7 mouse cellular contexts compared by ENCODE assay signal in genomic region chr13:44733036-44733372, GRCm38 (mm10). TPM values are rescaled to one million over a fixed set of nuclear protein-coding genes. Genes with fewer than 3 reads are reported as not detected.
DNase-seq lines count a peak whose midpoint lies in the region; ATAC-seq and TF ChIP-seq lines count a peak whose summit lies in the region.

No protein-coding gene starts in this region.

- WGBS in embryonic facial prominence, embryonic 11.5 days, result 0% methylated on average over 13 of the region's 13 CpGs
- under 1% methylated on average over 13 of the region's 13 CpGs for WGBS in hindbrain, postnatal 0 days
- under 1% methylated on average over 13 of the region's 13 CpGs for WGBS in neural tube, embryonic 12.5 days

- no peaks in the 10 kb centered on the region; the same call in 1 of the 2 replicates for H3K4me1 ChIP-seq in embryonic facial prominence, embryonic 11.5 days (ENCODE audit: control insufficient read depth, insufficient read depth, low read length)
- peaks cover 11% of the 10 kb centered on the region; the same call in 1 of the 2 replicates for H3K4me1 ChIP-seq in hindbrain, postnatal 0 days (ENCODE audit: insufficient read depth, low read length)
- peaks cover 27% of the 10 kb centered on the region for H3K4me1 ChIP-seq in neural tube, embryonic 12.5 days

- H3K36me3 ChIP-seq in embryonic facial prominence, embryonic 11.5 days (replicated peaks; ENCODE audit: control insufficient read depth, insufficient read depth, low read depth, low read length), result no peaks in the 10 kb centered on the region
- no peaks in the 10 kb centered on the region for H3K36me3 ChIP-seq in hindbrain, postnatal 0 days (ENCODE audit: insufficient read depth, low read length)
- no peaks in the 10 kb centered on the region for H3K36me3 ChIP-seq in neural tube, embryonic 12.5 days

- DNase-seq in left cerebral cortex, adult 2 months (ENCODE audit: extremely low spot score in 1 of 2, low spot score in 2 of 2), result no peak
- DNase-seq in left cerebral cortex, adult 18-20 months (ENCODE audit: low spot score in 2 of 2), result no peak
- DNase-seq in embryonic facial prominence, embryonic 11.5 days (ENCODE audit: low spot score), result peak; percentile 67
- DNase-seq in hindbrain, postnatal 0 days (ENCODE audit: low spot score), result peak; percentile 27
- DNase-seq in urinary bladder, postnatal 4 days (ENCODE audit: low spot score in 2 of 2), result no peak
- no peak for DNase-seq in ovary, adult 18-20 months (ENCODE audit: low spot score)

- no peak for ATAC-seq in embryonic facial prominence, embryonic 11.5 days (replicated peaks; ENCODE audit: insufficient number of reproducible peaks, low FRiP score, low TSS enrichment, low read depth)
- no peak for ATAC-seq in hindbrain, postnatal 0 days
- no peak for ATAC-seq in neural tube, embryonic 12.5 days (ENCODE audit: low FRiP score, low read depth)

- peak overlapping the region; percentile 78 for H3K4me2 ChIP-seq in embryonic facial prominence, embryonic 11.5 days (ENCODE audit: low read depth, low read length)
- peak overlapping the region; percentile 76 for H3K4me2 ChIP-seq in hindbrain, postnatal 0 days (ENCODE audit: low read depth, low read length)
- H3K4me2 ChIP-seq in neural tube, embryonic 12.5 days (replicated peaks), result peak overlapping the region; percentile 98

- H3K4me3 ChIP-seq in left cerebral cortex, adult 2 months, result peak overlapping the region; percentile 87
- H3K4me3 ChIP-seq in embryonic facial prominence, embryonic 11.5 days (ENCODE audit: low read depth, low read length), result peak overlapping the region; percentile 73
- H3K4me3 ChIP-seq in hindbrain, postnatal 0 days (ENCODE audit: low read length), result peak overlapping the region; percentile 49
- peak overlapping the region; percentile 69 for H3K4me3 ChIP-seq in neural tube, embryonic 12.5 days

- H3K9ac ChIP-seq in embryonic facial prominence, embryonic 11.5 days (replicated peaks; ENCODE audit: low read length), result peak overlapping the region; percentile 74
- H3K9ac ChIP-seq in hindbrain, postnatal 0 days (replicated peaks; ENCODE audit: low read length), result peak overlapping the region; percentile 79
- H3K9ac ChIP-seq in neural tube, embryonic 12.5 days, result peak overlapping the region; percentile 76

- TF ChIP-seq CTCF in left cerebral cortex, adult 2 months (IDR thresholded peaks at IDR 0.05), result no peak
- TF ChIP-seq CTCF in hindbrain, postnatal 0 days (IDR thresholded peaks at IDR 0.05; ENCODE audit: low read depth), result no peak

- H3K27ac ChIP-seq in left cerebral cortex, adult 2 months, result peak overlapping the region; percentile 85
- H3K27ac ChIP-seq in embryonic facial prominence, embryonic 11.5 days (replicated peaks; ENCODE audit: low read depth, low read length), result peak overlapping the region; percentile 52
- H3K27ac ChIP-seq in hindbrain, postnatal 0 days, result peak overlapping the region; percentile 74; the same call in 1 of the 2 replicates
- no peak overlapping the region for H3K27ac ChIP-seq in neural tube, embryonic 12.5 days

- intact Hi-C loops in left cerebral cortex, adult 2 months (cut with DNase I), result loop anchor here (2.0 to 10.0 kb wide), 6 partner anchors 54 to 871 kb away; no protein-coding TSS in a partner anchor

- H3K27me3 ChIP-seq in embryonic facial prominence, embryonic 11.5 days (ENCODE audit: control insufficient read depth, insufficient read depth, low read length), result no peaks in the 10 kb centered on the region
- H3K27me3 ChIP-seq in hindbrain, postnatal 0 days (ENCODE audit: insufficient read depth, low read length), result no peaks in the 10 kb centered on the region
- H3K27me3 ChIP-seq in neural tube, embryonic 12.5 days (replicated peaks), result no peaks in the 10 kb centered on the region

- H3K9me3 ChIP-seq in embryonic facial prominence, embryonic 11.5 days (replicated peaks; ENCODE audit: control insufficient read depth, low read length), result no peaks in the 10 kb centered on the region
- H3K9me3 ChIP-seq in hindbrain, postnatal 0 days (ENCODE audit: low read length), result no peaks in the 10 kb centered on the region
- no peaks in the 10 kb centered on the region for H3K9me3 ChIP-seq in neural tube, embryonic 12.5 days

RNA-seq across cellular contexts. Expression of gene Jarid2, which starts 3.7 kb away (rescaled TPM):
- 10 to 100 TPM; 34.8 to 34.9 TPM for total RNA-seq in left cerebral cortex, adult 2 months (2021)
- total RNA-seq in left cerebral cortex, adult 18-20 months (2021), result 10 to 100 TPM; 29.0 to 33.6 TPM
- polyA plus RNA-seq in embryonic facial prominence, embryonic 11.5 days (2014; fragmentation: Nextera tagmentation; extraction: Ambion mirVana), result 32.9 and 35.8 TPM in 2 replicates
- 20.3 and 21.6 TPM in 2 replicates for total RNA-seq in hindbrain, postnatal 0 days (2014; rRNA removed)
- polyA plus RNA-seq in hindbrain, postnatal 0 days (2015; fragmentation: Nextera tagmentation; extraction: Ambion mirVana), result 19.3 and 19.8 TPM in 2 replicates
- polyA plus RNA-seq in neural tube, embryonic 12.5 days (2016; fragmentation: Nextera tagmentation; extraction: Ambion mirVana), result 85.5 and 93.6 TPM in 2 replicates

Comparison
In these comparisons a context has a peak if more than half of its experiments do, and no peak if none do; other contexts are left out.
1. DNase-seq: peak in embryonic facial prominence, embryonic 11.5 days (single experiment) and hindbrain, postnatal 0 days (single experiment); none in left cerebral cortex, adult 2 months (0 of 2), left cerebral cortex, adult 18-20 months (0 of 2), urinary bladder, postnatal 4 days (0 of 2) and ovary, adult 18-20 months (single experiment).
2. Peak in every context shown above with its lines, with median percentiles within 50 percentile points of each other: H3K4me3 ChIP-seq, H3K4me2 ChIP-seq and H3K9ac ChIP-seq.